Mouse (Mus musculus) 3134 (cell line): ENCODE data around the gene Sos1.
A peak's percentile ranks its signal among the peaks of the same experiment; 100 is the strongest.
"Not testable (repeated sequence)": the region's sequence is repeated elsewhere in the genome, so short reads cannot be mapped to it uniquely, and the experiment has no call there.

Experiments
- DNase-seq: peaks from one replicate; pipeline ENCODE4 v3.0.0-alpha.2; 2011; ENCODE audit warnings: low spot score; ENCODE audit not compliant: insufficient read length; ENCODE audit errors: extremely low read depth

Gene Sos1

GRCm38 (mm10) chr17:80427966-80428365, 52.3 kb downstream of the Sos1 start:
- no peak for DNase-seq

- DNase-seq = no peak
These were observed 53.4 kb downstream of the Sos1 start for GRCm38 (mm10) chr17:80426901-80427300.

- no peak for DNase-seq
These were observed 54.1 kb downstream of the Sos1 start for GRCm38 (mm10) chr17:80426171-80426570.

GRCm38 (mm10) chr17:80420998-80421397, 59.3 kb downstream of the Sos1 start:
- no peak for DNase-seq

GRCm38 (mm10) chr17:80418572-80419210, 61.6 kb downstream of the Sos1 start:
- DNase-seq = no peak

GRCm38 (mm10) chr17:80411182-80411581, 69.1 kb downstream of the Sos1 start:
- DNase-seq = no peak

- no peak for DNase-seq
These were observed 82.0 kb downstream of the Sos1 start for GRCm38 (mm10) chr17:80398243-80398642.

GRCm38 (mm10) chr17:80391423-80392403, 88.5 kb downstream of the Sos1 start:
- peak; percentile 18 for DNase-seq

GRCm38 (mm10) chr17:80390024-80390423, 90.2 kb downstream of the Sos1 start:
- DNase-seq = no peak

GRCm38 (mm10) chr17:80385671-80386070, 94.6 kb downstream of the Sos1 start:
- no peak for DNase-seq

- DNase-seq = not testable (repeated sequence)
These were observed 101.9 kb downstream of the Sos1 start for GRCm38 (mm10) chr17:80378386-80378785.

- peak; percentile 4 for DNase-seq
These were observed 106.5 kb downstream of the Sos1 start for GRCm38 (mm10) chr17:80373726-80374096.

GRCm38 (mm10) chr17:80372989-80373725, 107.1 kb downstream of the Sos1 start, which contains the start of gene Gm10190:
Gm10190 (minus strand) TSS chr17:80373541.
- DNase-seq = peak; percentile 11

GRCm38 (mm10) chr17:80368606-80369005, 111.6 kb downstream of the Sos1 start:
- DNase-seq = no peak

GRCm38 (mm10) chr17:80367276-80367675, 113.0 kb downstream of the Sos1 start:
- no peak for DNase-seq

GRCm38 (mm10) chr17:80360245-80360644, 120.0 kb downstream of the Sos1 start:
- DNase-seq = no peak

GRCm38 (mm10) chr17:80347234-80347633, 133.0 kb downstream of the Sos1 start:
- DNase-seq = no peak

- no peak for DNase-seq
These were observed 133.6 kb downstream of the Sos1 start for GRCm38 (mm10) chr17:80346591-80347125.

GRCm38 (mm10) chr17:80345277-80345676, 135.0 kb downstream of the Sos1 start:
- no peak for DNase-seq
